Mouse (Mus musculus): Measurements from ENCODE around the gene Epha1. TPM values are rescaled to one million over a fixed set of nuclear protein-coding genes. Genes with fewer than 3 reads are reported as not detected.

The Epha1 gene
- polyA plus RNA-seq, 1 experiment from 2014 or later: 0.27 TPM

- peak overlapping the region; percentile 78 for H3K9ac ChIP-seq (replicated peaks; ENCODE audit: low read depth, low read length)
- peaks cover 25% of the 10 kb centered on the region for H3K4me1 ChIP-seq (replicated peaks; ENCODE audit: control insufficient read depth, insufficient read depth, low read length)
- H3K27ac ChIP-seq (ENCODE audit: low read length): no peak overlapping the region
- no peaks in the 10 kb centered on the region for H3K9me3 ChIP-seq (ENCODE audit: control insufficient read depth, low read length)
- peaks cover 4% of the 10 kb centered on the region; the same call in 1 of the 2 replicates for H3K36me3 ChIP-seq (ENCODE audit: control insufficient read depth, insufficient read depth)
- peak overlapping the region; percentile 83 for H3K4me3 ChIP-seq (replicated peaks; ENCODE audit: low read length)
- 48% methylated on average over 13 of the region's 13 CpGs for WGBS
- H3K27me3 ChIP-seq (replicated peaks; ENCODE audit: control insufficient read depth, insufficient read depth, low read length): no peaks in the 10 kb centered on the region
- peak overlapping the region; percentile 92 for H3K4me2 ChIP-seq (ENCODE audit: low read length)
- no peak for ATAC-seq
Measured at GRCm38 (mm10) chr6:42350968-42351775, 21.9 kb downstream of the Epha1 start.

DNA sequence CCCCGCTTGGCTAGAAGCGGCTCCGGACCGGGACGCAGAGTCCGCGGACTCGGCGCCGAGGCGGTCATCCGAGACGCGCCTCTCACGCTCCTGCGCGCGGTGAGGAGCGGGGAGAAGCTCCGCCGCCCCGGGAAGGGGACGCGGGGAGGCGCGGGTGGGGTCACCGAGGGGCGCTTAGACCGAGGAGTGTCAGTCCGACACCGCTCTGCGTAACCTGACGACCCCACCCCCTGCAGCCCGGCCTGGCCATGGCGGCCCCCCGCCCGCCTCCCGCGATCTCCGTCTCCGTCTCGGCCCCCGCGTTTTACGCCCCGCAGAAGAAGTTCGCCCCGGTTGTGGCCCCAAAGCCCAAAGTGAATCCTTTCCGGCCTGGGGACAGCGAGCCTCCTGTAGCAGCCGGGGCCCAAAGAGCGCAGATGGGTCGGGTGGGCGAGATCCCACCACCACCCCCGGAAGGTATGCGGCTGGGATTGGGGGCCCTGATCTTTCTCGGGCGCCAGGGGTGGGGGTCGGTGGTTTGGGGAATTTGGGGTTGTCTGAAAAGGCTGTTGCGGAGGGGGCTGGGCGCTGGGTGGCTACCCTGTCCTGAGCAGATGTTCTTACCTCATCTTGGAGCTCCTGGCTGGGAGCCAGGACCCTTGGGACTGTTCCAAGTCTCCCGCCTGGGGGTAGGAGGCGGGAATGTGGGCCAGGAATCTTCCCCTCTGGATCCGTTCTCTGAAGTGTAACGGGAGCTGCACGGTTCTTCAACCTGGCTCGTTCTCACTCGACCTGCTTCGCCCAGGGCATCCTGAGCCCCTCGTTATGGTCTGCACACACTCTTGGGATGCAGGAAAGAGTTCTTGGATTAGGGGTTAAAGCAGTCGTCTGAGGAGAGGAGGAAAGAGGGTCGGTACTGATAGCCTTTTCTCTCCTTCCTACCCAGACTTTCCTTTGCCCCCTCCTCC is 22.8 kb downstream of the Epha1 start:
- WGBS: 0% methylated on average over 61 of the region's 72 CpGs
- Histone ChIP-seq H3K4me1 (replicated peaks; ENCODE audit: control insufficient read depth, insufficient read depth, low read length) (peaks cover 25% of the 10 kb centered on the region), H3K27ac (ENCODE audit: low read length) (peak overlapping the region; percentile 75), H3K27me3 (replicated peaks; ENCODE audit: control insufficient read depth, insufficient read depth, low read length) (no peaks in the 10 kb centered on the region), H3K4me2 (ENCODE audit: low read length) (peak overlapping the region; percentile 92), H3K9me3 (ENCODE audit: control insufficient read depth, low read length) (no peaks in the 10 kb centered on the region), H3K9ac (replicated peaks; ENCODE audit: low read depth, low read length) (peak overlapping the region; percentile 78), H3K36me3 (ENCODE audit: control insufficient read depth, insufficient read depth) (no peaks in the 10 kb centered on the region), H3K4me3 (replicated peaks; ENCODE audit: low read length) (peak overlapping the region; percentile 83)
- peak; percentile 37 for ATAC-seq

DNA sequence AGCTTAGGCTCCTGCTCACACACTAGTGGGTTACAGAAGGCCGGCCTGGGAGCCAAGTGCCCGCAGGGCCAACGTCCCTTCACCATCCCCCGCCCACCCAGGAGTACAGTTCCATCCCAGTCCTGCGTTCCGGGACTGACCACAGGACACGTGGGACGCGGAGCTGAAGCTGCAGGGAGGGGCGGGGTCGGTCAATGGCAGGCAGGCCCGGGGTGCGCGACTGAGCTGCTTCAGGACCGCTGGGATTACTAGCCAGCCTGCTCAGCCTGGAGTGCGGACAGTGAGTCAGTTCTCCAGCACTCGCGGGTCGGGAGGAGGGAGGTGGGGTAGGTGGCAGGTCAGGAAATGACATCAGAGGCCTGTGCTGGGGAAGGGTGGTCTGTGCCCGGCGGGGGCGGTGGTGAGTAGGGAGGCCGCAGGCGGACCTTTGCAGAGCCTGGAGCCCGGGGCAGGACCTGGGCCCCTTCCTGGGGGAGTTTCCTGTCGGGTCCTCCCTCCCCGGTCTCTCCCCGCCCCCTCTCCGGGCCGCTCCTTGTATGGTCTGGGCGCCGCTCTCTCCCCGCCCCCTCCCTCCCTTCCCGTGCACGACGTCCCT is 23.5 kb downstream of the Epha1 start, which contains the start of gene Zyx:
Gene Zyx, plus strand, starts transcription at position 205 of the 595 bp plus-strand sequence.
- H3K4me2 ChIP-seq (ENCODE audit: low read length): peak within 1 kb of the TSS; percentile 92
- peak within 1 kb of the TSS; percentile 78 for H3K9ac ChIP-seq (replicated peaks; ENCODE audit: low read depth, low read length)
- no peaks in the 10 kb centered on the region for H3K9me3 ChIP-seq (ENCODE audit: control insufficient read depth, low read length)
- under 1% methylated on average over 29 of the region's 36 CpGs for WGBS
- H3K4me1 ChIP-seq (replicated peaks; ENCODE audit: control insufficient read depth, insufficient read depth, low read length): peaks cover 25% of the 10 kb centered on the region
- no peaks in the 10 kb centered on the region for H3K27me3 ChIP-seq (replicated peaks; ENCODE audit: control insufficient read depth, insufficient read depth, low read length)
- ATAC-seq: peak; percentile 90
- H3K4me3 ChIP-seq (replicated peaks; ENCODE audit: low read length): peak within 1 kb of the TSS; percentile 83
- H3K36me3 ChIP-seq (ENCODE audit: control insufficient read depth, insufficient read depth): no peaks in the 10 kb centered on the region
- H3K27ac ChIP-seq (ENCODE audit: low read length): peak within 1 kb of the TSS; percentile 75

GRCm38 (mm10) chr6:42349006-42349425 is 24.1 kb downstream of the Epha1 start:
- Histone ChIP-seq H3K9ac (replicated peaks; ENCODE audit: low read depth, low read length) (peak overlapping the region; percentile 78), H3K4me1 (replicated peaks; ENCODE audit: control insufficient read depth, insufficient read depth, low read length) (peaks cover 20% of the 10 kb centered on the region), H3K4me2 (ENCODE audit: low read length) (peak overlapping the region; percentile 92), H3K9me3 (ENCODE audit: control insufficient read depth, low read length) (no peaks in the 10 kb centered on the region), H3K36me3 (ENCODE audit: control insufficient read depth, insufficient read depth) (no peaks in the 10 kb centered on the region), H3K4me3 (replicated peaks; ENCODE audit: low read length) (peak overlapping the region; percentile 83), H3K27me3 (replicated peaks; ENCODE audit: control insufficient read depth, insufficient read depth, low read length) (no peaks in the 10 kb centered on the region), H3K27ac (ENCODE audit: low read length) (peak overlapping the region; percentile 75; the same call in 1 of the 2 replicates)
- peak; percentile 51 for ATAC-seq
- WGBS: under 1% methylated on average over 11 of the region's 11 CpGs

DNA sequence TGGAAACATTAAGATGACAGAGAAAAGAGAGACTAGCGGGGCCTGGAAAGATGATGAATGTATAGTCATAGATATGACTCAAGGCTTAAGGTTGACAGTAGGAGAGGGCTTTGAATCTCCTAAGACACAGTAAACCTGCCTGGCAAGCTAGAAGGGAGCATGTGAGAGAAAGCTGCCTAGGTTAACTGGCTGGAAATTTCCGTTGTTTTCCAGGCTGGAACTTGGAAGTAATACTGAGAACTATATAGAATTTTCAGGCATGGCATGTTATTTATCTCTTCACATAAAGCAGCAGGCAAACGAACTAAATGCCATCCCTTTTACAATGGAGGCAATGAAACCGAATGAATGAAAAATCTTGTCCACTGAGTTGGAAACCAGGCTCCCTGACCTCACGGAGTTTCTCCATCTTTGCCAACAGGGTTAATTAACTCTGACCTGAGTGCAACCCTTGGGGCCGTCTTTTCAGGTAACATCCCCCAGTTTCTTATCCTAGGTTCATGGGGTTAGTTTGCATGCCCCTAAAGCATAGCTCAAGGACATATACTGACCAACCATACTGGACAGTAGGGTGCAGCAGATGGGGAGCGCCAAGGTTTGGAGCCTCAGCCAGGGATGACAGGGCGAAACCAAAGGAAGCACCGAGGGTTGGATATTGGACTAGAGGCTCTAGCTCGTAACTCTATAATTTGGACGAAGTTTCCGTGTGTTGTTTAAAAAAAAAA is 24.6 kb downstream of the Epha1 start:
- no peak for ATAC-seq
- Histone ChIP-seq H3K9ac (replicated peaks; ENCODE audit: low read depth, low read length) (no peak overlapping the region; the same call in 1 of the 2 replicates), H3K27ac (ENCODE audit: low read length) (no peak overlapping the region), H3K4me3 (replicated peaks; ENCODE audit: low read length) (peak overlapping the region; percentile 83), H3K36me3 (ENCODE audit: control insufficient read depth, insufficient read depth) (no peaks in the 10 kb centered on the region), H3K4me1 (replicated peaks; ENCODE audit: control insufficient read depth, insufficient read depth, low read length) (peaks cover 19% of the 10 kb centered on the region), H3K9me3 (ENCODE audit: control insufficient read depth, low read length) (no peaks in the 10 kb centered on the region), H3K27me3 (replicated peaks; ENCODE audit: control insufficient read depth, insufficient read depth, low read length) (no peaks in the 10 kb centered on the region), H3K4me2 (ENCODE audit: low read length) (peak overlapping the region; percentile 92)
- WGBS: 29% methylated on average over 12 of the region's 12 CpGs

DNA sequence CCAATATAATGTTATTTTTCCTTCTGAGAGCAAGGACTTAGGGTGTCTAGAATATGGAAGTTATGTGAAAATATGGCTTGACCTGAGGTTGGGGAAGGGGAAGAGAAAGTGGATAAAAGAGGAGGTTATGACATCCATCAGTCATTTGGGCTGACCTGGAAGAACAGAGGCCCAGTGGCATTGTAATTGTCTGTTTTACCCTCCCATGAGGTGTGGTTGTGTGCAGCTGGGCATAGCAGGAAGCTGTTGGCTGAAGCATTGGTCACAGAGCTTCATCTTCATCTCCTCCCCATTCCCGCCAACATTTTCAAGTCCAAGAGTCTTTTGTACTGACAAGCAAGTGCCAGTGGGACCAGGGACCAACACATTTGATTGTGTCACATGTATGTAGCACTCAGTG is 28.8 kb downstream of the Epha1 start:
- ATAC-seq: no peak
- no peaks in the 10 kb centered on the region for H3K27me3 ChIP-seq (replicated peaks; ENCODE audit: control insufficient read depth, insufficient read depth, low read length)
- no peak overlapping the region for H3K27ac ChIP-seq (ENCODE audit: low read length)
- 89% methylated on average over 1 of the region's 1 CpGs for WGBS
- no peak overlapping the region for H3K4me3 ChIP-seq (replicated peaks; ENCODE audit: low read length)
- H3K4me1 ChIP-seq (replicated peaks; ENCODE audit: control insufficient read depth, insufficient read depth, low read length): peaks cover 7% of the 10 kb centered on the region
- H3K4me2 ChIP-seq (ENCODE audit: low read length): no peak overlapping the region
- no peaks in the 10 kb centered on the region for H3K9me3 ChIP-seq (ENCODE audit: control insufficient read depth, low read length)
- no peak overlapping the region for H3K9ac ChIP-seq (replicated peaks; ENCODE audit: low read depth, low read length)
- H3K36me3 ChIP-seq (ENCODE audit: control insufficient read depth, insufficient read depth): no peaks in the 10 kb centered on the region

- Histone ChIP-seq H3K9me3 (ENCODE audit: control insufficient read depth, low read length) (no peaks in the 10 kb centered on the region), H3K9ac (replicated peaks; ENCODE audit: low read depth, low read length) (no peak overlapping the region), H3K4me3 (replicated peaks; ENCODE audit: low read length) (no peak overlapping the region), H3K36me3 (ENCODE audit: control insufficient read depth, insufficient read depth) (no peaks in the 10 kb centered on the region), H3K27me3 (replicated peaks; ENCODE audit: control insufficient read depth, insufficient read depth, low read length) (no peaks in the 10 kb centered on the region), H3K27ac (ENCODE audit: low read length) (no peak overlapping the region), H3K4me1 (replicated peaks; ENCODE audit: control insufficient read depth, insufficient read depth, low read length) (peaks cover under 1% of the 10 kb centered on the region), H3K4me2 (ENCODE audit: low read length) (no peak overlapping the region)
- WGBS: 81% methylated on average over 9 of the region's 9 CpGs
- no peak for ATAC-seq
Measured at GRCm38 (mm10) chr6:42343361-42344120, 29.5 kb downstream of the Epha1 start.

DNA sequence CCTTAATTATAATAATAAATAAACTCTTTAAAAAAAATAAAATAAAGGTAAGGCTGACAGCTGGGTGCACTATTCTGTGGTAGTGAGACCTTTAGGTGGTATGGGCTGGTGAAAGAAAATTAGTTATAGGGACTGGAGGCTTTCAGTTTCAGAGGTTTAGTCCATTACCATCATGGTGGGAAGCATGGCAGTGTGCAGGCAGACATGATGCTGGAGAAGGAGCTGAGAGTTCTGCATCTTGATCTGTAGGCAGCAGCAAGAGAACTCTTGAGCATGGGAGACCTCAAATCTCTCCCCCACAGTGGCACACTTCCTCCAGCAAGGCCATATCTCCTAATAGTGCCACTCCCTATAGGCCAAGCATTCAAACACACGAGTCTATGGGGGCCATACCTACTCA is 30.9 kb downstream of the Epha1 start:
- H3K9me3 ChIP-seq (ENCODE audit: control insufficient read depth, low read length): no peaks in the 10 kb centered on the region
- H3K27ac ChIP-seq (ENCODE audit: low read length): no peak overlapping the region
- no peaks in the 10 kb centered on the region for H3K36me3 ChIP-seq (ENCODE audit: control insufficient read depth, insufficient read depth)
- 67% methylated on average over 1 of the region's 1 CpGs for WGBS
- no peaks in the 10 kb centered on the region for H3K4me1 ChIP-seq (replicated peaks; ENCODE audit: control insufficient read depth, insufficient read depth, low read length)
- no peaks in the 10 kb centered on the region for H3K27me3 ChIP-seq (replicated peaks; ENCODE audit: control insufficient read depth, insufficient read depth, low read length)
- no peak overlapping the region for H3K4me2 ChIP-seq (ENCODE audit: low read length)
- no peak for ATAC-seq
- no peak overlapping the region for H3K9ac ChIP-seq (replicated peaks; ENCODE audit: low read depth, low read length)
- H3K4me3 ChIP-seq (replicated peaks; ENCODE audit: low read length): no peak overlapping the region

Measured in forebrain, embryonic 16.5 days (tissue).